Mouse (Mus musculus) heart, adult 18-20 months (tissue): ENCODE measurements around the gene Snrnp27. TPM values are rescaled to one million over a fixed set of nuclear protein-coding genes. Genes with fewer than 3 reads are reported as not detected.
A peak's percentile ranks its signal among the peaks of the same experiment; 100 is the strongest.

ENCODE experiments used
- DNase-seq, 2 experiments: peaks; one replicate each; pipeline ENCODE4 v3.0.0; 2021 to 2022; ENCODE audit warnings: mixed read lengths in 1 of 2
- total RNA-seq, 2 experiments: library from RNA; stranded (reverse); gene quantifications; 2 replicates each; pipeline ENCODE4 v1.2.3; 2021

Gene Snrnp27
- total RNA-seq, 2 experiments from 2014 or later: 47.7 to 48.7 TPM

GRCm38 (mm10) chr6:86665076-86665475, 19.2 kb downstream of the Snrnp27 start:
- DNase-seq: no peak

- peak in 1 of 2 experiments; percentile 18 for DNase-seq
These were observed 24.0 kb downstream of the Snrnp27 start for GRCm38 (mm10) chr6:86660161-86660877.

GRCm38 (mm10) chr6:86658501-86658900, 25.8 kb downstream of the Snrnp27 start:
- no peak for DNase-seq

- DNase-seq: no peak
These were observed 29.9 kb downstream of the Snrnp27 start for GRCm38 (mm10) chr6:86654270-86654916.

GRCm38 (mm10) chr6:86653026-86653425, 31.3 kb downstream of the Snrnp27 start:
- DNase-seq: no peak

GRCm38 (mm10) chr6:86646143-86646542, 38.2 kb downstream of the Snrnp27 start:
- no peak for DNase-seq

GRCm38 (mm10) chr6:86645551-86645950, 38.8 kb downstream of the Snrnp27 start:
- no peak for DNase-seq

GRCm38 (mm10) chr6:86644775-86645400, 39.4 kb downstream of the Snrnp27 start:
- DNase-seq: no peak

GRCm38 (mm10) chr6:86641716-86642115, 42.6 kb downstream of the Snrnp27 start:
- no peak for DNase-seq

- no peak for DNase-seq
These were observed 43.5 kb downstream of the Snrnp27 start for GRCm38 (mm10) chr6:86640776-86641175.

- DNase-seq: no peak
These were observed 44.2 kb downstream of the Snrnp27 start for GRCm38 (mm10) chr6:86640161-86640560.

- DNase-seq: no peak
These were observed 44.9 kb downstream of the Snrnp27 start for GRCm38 (mm10) chr6:86639180-86640160.

- no peak for DNase-seq
These were observed 45.9 kb downstream of the Snrnp27 start for GRCm38 (mm10) chr6:86638434-86638833.

GRCm38 (mm10) chr6:86637860-86638259, 46.5 kb downstream of the Snrnp27 start:
- DNase-seq: no peak

- DNase-seq: no peak
These were observed 47.0 kb downstream of the Snrnp27 start for GRCm38 (mm10) chr6:86637171-86637835.

GRCm38 (mm10) chr6:86636495-86636894, 47.8 kb downstream of the Snrnp27 start:
- peak; percentile 71 to 76 for DNase-seq

- no peak for DNase-seq
These were observed 54.2 kb downstream of the Snrnp27 start for GRCm38 (mm10) chr6:86630141-86630540.

- DNase-seq: no peak
These were observed 56.4 kb downstream of the Snrnp27 start, which contains the start of gene Asprv1 for GRCm38 (mm10) chr6:86627946-86628345. Gene Asprv1 (plus strand): TSS chr6:86628164.
